In genomic region chr13:76190273-76190672, GRCm38 (mm10) we compare ENCODE assay signal across 17 mouse cellular contexts.
DNase-seq lines count a peak whose midpoint lies in the region; ATAC-seq lines count a peak whose summit lies in the region.
"Had no signal": no experiment of that assay in that cellular context is flagged by ENCODE, and none has a peak within 500 bp of the region (broad histone marks: within the 10 kb centered on the region; RNA-seq: fewer than 3 reads in every experiment).

No protein-coding gene starts in this region.

- DNase-seq in cerebellum, adult 8-10 months: peak; percentile 34
- peak; percentile 40 for DNase-seq in left cerebral cortex, postnatal 4 days
- DNase-seq in left cerebral cortex, adult 8-10 months (ENCODE audit: low spot score in 2 of 2): no peak
- DNase-seq in cerebellum, adult 9-10 months: peak; percentile 57
- DNase-seq in cerebellum, postnatal 14 days: peak; percentile 48 to 58
- DNase-seq in urinary bladder, adult 2 months (ENCODE audit: low spot score): no peak
- DNase-seq: adrenal gland, postnatal 25 days; gastrocnemius, adult 2 months; gastrocnemius, postnatal 25 days; heart, postnatal 4 days had no signal

- no peak for ATAC-seq in cerebellum, adult (ENCODE audit: insufficient number of reproducible peaks, low FRiP score, low TSS enrichment)
- ATAC-seq: activated CD4-positive, CD25-positive, alpha-beta regulatory T cell, adult 4 months; forebrain, embryonic 16.5 days; hindbrain, embryonic 16.5 days; inflammation-experienced regulatory T-cells, adult 6 months; intestine, postnatal 0 days; Patski had no signal

- intact Hi-C loops in left cerebral cortex, postnatal 4 days (cut with DNase I): no loop called here

Comparison
In these comparisons a context has a peak if more than half of its experiments do, and no peak if none do; other contexts are left out.
1. DNase-seq: peak in cerebellum, adult 8-10 months (single experiment), left cerebral cortex, postnatal 4 days (single experiment), cerebellum, adult 9-10 months (single experiment) and cerebellum, postnatal 14 days (2 of 2); none in left cerebral cortex, adult 8-10 months (0 of 2) and urinary bladder, adult 2 months (single experiment).